21 mouse cellular contexts compared by ENCODE assay signal in genomic region chr14:61460365-61460764, GRCm38 (mm10). TPM values are rescaled to one million over a fixed set of nuclear protein-coding genes. Genes with fewer than 3 reads are reported as not detected.
DNase-seq lines count a peak whose midpoint lies in the region; ATAC-seq and TF ChIP-seq lines count a peak whose summit lies in the region.
"Had no signal": no experiment of that assay in that cellular context is flagged by ENCODE, and none has a peak within 500 bp of the region (broad histone marks: within the 10 kb centered on the region; RNA-seq: fewer than 3 reads in every experiment).

No protein-coding gene starts in this region.

- no peak overlapping the region for H3K4me3 ChIP-seq in limb, embryonic 10.5 days
- H3K4me3 ChIP-seq in forebrain, embryonic 10.5 days: no peak overlapping the region
- no peak overlapping the region for H3K4me3 ChIP-seq in hindbrain, postnatal 0 days (ENCODE audit: low read length)
- H3K4me3 ChIP-seq: embryonic facial prominence, embryonic 10.5 days; embryonic facial prominence, embryonic 12.5 days; forebrain, embryonic 12.5 days had no signal

- peak; percentile 57 for DNase-seq in heart, adult 11 months
- DNase-seq in heart, postnatal 4 days: no peak
- DNase-seq in limb, embryonic 10.5 days (ENCODE audit: low spot score): no peak
- no peak for DNase-seq in forebrain, embryonic 10.5 days (ENCODE audit: extremely low spot score, low spot score)
- DNase-seq in hindbrain, postnatal 0 days (ENCODE audit: low spot score): no peak
- DNase-seq: adrenal gland, adult 2 months; adrenal gland, postnatal 10 days; adrenal gland, postnatal 25 days; cerebellum, adult 11 months; cerebellum, adult 18-20 months; cerebellum, adult 8-10 months; cerebellum, adult 9-11 months; cerebellum, postnatal 14 days; cerebellum, postnatal 36 days had no signal

- no peak for TF ChIP-seq CTCF in hindbrain, postnatal 0 days (IDR thresholded peaks at IDR 0.05; ENCODE audit: low read depth)

- no peaks in the 10 kb centered on the region for H3K27me3 ChIP-seq in limb, embryonic 10.5 days (ENCODE audit: low read depth, poor library complexity, severe bottlenecking)
- H3K27me3 ChIP-seq in forebrain, embryonic 10.5 days (ENCODE audit: poor library complexity, severe bottlenecking): no peaks in the 10 kb centered on the region
- no peaks in the 10 kb centered on the region for H3K27me3 ChIP-seq in hindbrain, postnatal 0 days (ENCODE audit: insufficient read depth, low read length)
- H3K27me3 ChIP-seq: embryonic facial prominence, embryonic 12.5 days; forebrain, embryonic 12.5 days had no signal

- H3K27ac ChIP-seq in limb, embryonic 10.5 days: no peak overlapping the region
- no peak overlapping the region for H3K27ac ChIP-seq in forebrain, embryonic 10.5 days
- H3K27ac ChIP-seq in hindbrain, postnatal 0 days: no peak overlapping the region
- H3K27ac ChIP-seq: embryonic facial prominence, embryonic 10.5 days; embryonic facial prominence, embryonic 12.5 days; forebrain, embryonic 12.5 days had no signal

- WGBS in limb, embryonic 10.5 days: 70% methylated on average over 2 of the region's 2 CpGs
- WGBS in forebrain, embryonic 10.5 days: 84% methylated on average over 2 of the region's 2 CpGs
- WGBS in hindbrain, postnatal 0 days: 74% methylated on average over 2 of the region's 2 CpGs

- no peaks in the 10 kb centered on the region for H3K9me3 ChIP-seq in limb, embryonic 10.5 days (replicated peaks)
- H3K9me3 ChIP-seq in forebrain, embryonic 10.5 days: no peaks in the 10 kb centered on the region
- no peaks in the 10 kb centered on the region for H3K9me3 ChIP-seq in hindbrain, postnatal 0 days (ENCODE audit: low read length)
- H3K9me3 ChIP-seq: embryonic facial prominence, embryonic 10.5 days; embryonic facial prominence, embryonic 12.5 days had no signal

- peak; percentile 75 for ATAC-seq in granulocyte monocyte progenitor cell, adult 5-6 weeks (replicated peaks; ENCODE audit: poor library complexity, severe bottlenecking)
- peak; percentile 78 for ATAC-seq in megakaryocyte progenitor cell, adult 5-6 weeks (replicated peaks; ENCODE audit: poor library complexity)
- no peak for ATAC-seq in hindbrain, postnatal 0 days
- ATAC-seq: forebrain, embryonic 14.5 days; forebrain, embryonic 16.5 days had no signal

- no peak overlapping the region for H3K4me2 ChIP-seq in hindbrain, postnatal 0 days (ENCODE audit: low read depth, low read length)
- H3K4me2 ChIP-seq: embryonic facial prominence, embryonic 12.5 days; forebrain, embryonic 12.5 days had no signal

- H3K9ac ChIP-seq in hindbrain, postnatal 0 days (replicated peaks; ENCODE audit: low read length): no peak overlapping the region
- H3K9ac ChIP-seq: embryonic facial prominence, embryonic 12.5 days; forebrain, embryonic 12.5 days had no signal

- no peaks in the 10 kb centered on the region for H3K36me3 ChIP-seq in limb, embryonic 10.5 days
- H3K36me3 ChIP-seq in forebrain, embryonic 10.5 days (replicated peaks): no peaks in the 10 kb centered on the region
- H3K36me3 ChIP-seq in hindbrain, postnatal 0 days (ENCODE audit: insufficient read depth, low read length): no peaks in the 10 kb centered on the region
- H3K36me3 ChIP-seq: embryonic facial prominence, embryonic 10.5 days; embryonic facial prominence, embryonic 12.5 days; forebrain, embryonic 12.5 days had no signal

- H3K4me1 ChIP-seq in limb, embryonic 10.5 days: peaks cover 11% of the 10 kb centered on the region; the same call in 1 of the 2 replicates
- H3K4me1 ChIP-seq in forebrain, embryonic 10.5 days: peaks cover 14% of the 10 kb centered on the region
- no peaks in the 10 kb centered on the region for H3K4me1 ChIP-seq in hindbrain, postnatal 0 days (ENCODE audit: insufficient read depth, low read length)
- H3K4me1 ChIP-seq: forebrain, embryonic 12.5 days had no signal

RNA-seq across cellular contexts. Expression of gene Kpna3, which starts 20.7 kb away (rescaled TPM):
- 10 to 100 TPM; 40.2 to 41.4 TPM for total RNA-seq in heart, postnatal 4 days (2021)
- total RNA-seq in granulocyte monocyte progenitor cell, adult 5-6 weeks (2014; fragmentation: Nextera tagmentation): 43.2 and 47.9 TPM in 2 replicates
- total RNA-seq in granulocyte monocyte progenitor cell, adult 5-6 weeks (2017): 29.7 and 50.2 TPM in 2 replicates
- total RNA-seq in megakaryocyte progenitor cell, adult 5-6 weeks (2015): 81.6 and 82.6 TPM in 2 replicates
- total RNA-seq in megakaryocyte progenitor cell, adult 5-6 weeks (2017): 31.4 and 45.3 TPM in 2 replicates
- polyA plus RNA-seq in limb, embryonic 10.5 days (2016; fragmentation: Nextera tagmentation; extraction: Ambion mirVana): 71.6 and 76.6 TPM in 2 replicates
- 89.8 and 92.4 TPM in 2 replicates for polyA plus RNA-seq in forebrain, embryonic 10.5 days (2016; fragmentation: Nextera tagmentation; extraction: Ambion mirVana)
- 34.8 and 35.8 TPM in 2 replicates for total RNA-seq in hindbrain, postnatal 0 days (2014; rRNA removed)
- polyA plus RNA-seq in hindbrain, postnatal 0 days (2015; fragmentation: Nextera tagmentation; extraction: Ambion mirVana): 48.3 and 52.5 TPM in 2 replicates
